Mouse (Mus musculus) C2C12 (cell line): ENCODE results near the gene Patl2.

ENCODE experiments used
- CTCF ChIP-seq: IDR thresholded peaks from one replicate; pipeline ENCODE4 v1.5.1; 2011; ENCODE audit not compliant: control insufficient read depth, insufficient read depth, insufficient read length
- MYOD1 ChIP-seq: IDR thresholded peaks from one replicate; pipeline ENCODE4 v1.6.1; 2011; ENCODE audit warnings: low read depth; ENCODE audit not compliant: control insufficient read depth, insufficient read length
- MYOG ChIP-seq: IDR thresholded peaks from one replicate; pipeline ENCODE4 v1.6.1; 2011; ENCODE audit not compliant: control insufficient read depth, insufficient read length; ENCODE audit errors: extremely low read depth

GRCm38 (mm10) chr2:122116888-122117287, 69.1 kb downstream of the Patl2 start:
- no peak for TF ChIP-seq CTCF
- no peak for TF ChIP-seq MYOG
- TF ChIP-seq MYOD1: no peak
